Mouse (Mus musculus): ENCODE data around the gene Gm8720. TPM values are rescaled to one million over a fixed set of nuclear protein-coding genes. Genes with fewer than 3 reads are reported as not detected.
"Not testable (repeated sequence)": the region's sequence is repeated elsewhere in the genome, so short reads cannot be mapped to it uniquely, and the experiment has no call there.

Gm8720 gene
- not detected in 2 replicates for polyA plus RNA-seq (2012; rRNA removed)

DNA sequence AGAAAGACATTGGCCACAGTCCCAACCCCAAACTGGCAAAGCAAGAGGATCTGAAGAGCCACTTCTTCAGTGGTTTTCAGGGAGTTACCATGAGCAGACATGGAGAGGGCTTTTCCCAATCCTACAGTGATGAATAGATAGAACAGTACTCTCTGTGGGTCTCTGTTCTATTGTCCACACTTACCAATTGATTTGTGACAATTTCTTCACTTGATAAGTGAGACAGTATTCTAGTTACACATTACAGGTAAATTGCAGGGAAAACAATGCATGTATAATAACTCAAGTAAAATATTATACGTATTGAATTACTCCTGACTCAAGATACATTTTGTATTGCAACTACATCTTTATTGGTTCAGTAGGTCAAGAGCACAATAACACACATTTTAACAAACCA lies at the start of gene Gm8720:
TSS of gene Gm8720 (minus strand) at position 101 of the 400 bp plus-strand sequence.
- WGBS: no CpG with 5 or more reads among the region's 1 CpGs
- H3K27me3 ChIP-seq (ENCODE audit: control insufficient read depth, insufficient read depth, low read length); H3K36me3 ChIP-seq (ENCODE audit: control insufficient read depth, insufficient read depth, low read length); H3K4me1 ChIP-seq (ENCODE audit: control insufficient read depth, insufficient read depth, insufficient read length, low read length); H3K27ac ChIP-seq (ENCODE audit: insufficient read depth, low read depth, low read length); H3K4me3 ChIP-seq (ENCODE audit: low read depth, low read length): not testable (repeated sequence)

DNA sequence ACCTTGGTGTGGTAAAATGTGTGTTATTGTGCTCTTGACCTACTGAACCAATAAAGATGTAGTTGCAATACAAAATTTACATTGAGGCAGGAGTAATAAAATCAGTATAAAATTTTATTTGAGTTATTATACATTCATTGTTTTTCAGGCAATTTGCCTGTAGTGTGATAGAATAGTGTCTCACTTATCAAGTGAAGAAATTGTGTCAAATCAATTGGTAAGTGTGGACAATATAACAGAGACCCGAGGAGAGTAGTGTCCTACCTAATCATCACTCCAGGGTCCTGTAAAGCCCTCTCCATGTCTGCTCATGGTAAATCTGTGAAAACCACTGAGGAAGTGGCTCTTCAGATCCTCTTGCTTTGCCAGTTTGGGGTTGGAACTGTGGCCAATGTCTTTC lies 12.0 kb downstream of the Gm8720 start, which contains the start of gene Vmn1r163:
TSS of gene Vmn1r163 (plus strand) at position 301 of the 400 bp plus-strand sequence.
- not testable (repeated sequence) for H3K4me3 ChIP-seq (ENCODE audit: low read depth, low read length); H3K36me3 ChIP-seq (ENCODE audit: control insufficient read depth, insufficient read depth, low read length); H3K27me3 ChIP-seq (ENCODE audit: control insufficient read depth, insufficient read depth, low read length); H3K4me1 ChIP-seq (ENCODE audit: control insufficient read depth, insufficient read depth, insufficient read length, low read length); H3K27ac ChIP-seq (ENCODE audit: insufficient read depth, low read depth, low read length)
- WGBS: no CpG with 5 or more reads among the region's 1 CpGs

DNA sequence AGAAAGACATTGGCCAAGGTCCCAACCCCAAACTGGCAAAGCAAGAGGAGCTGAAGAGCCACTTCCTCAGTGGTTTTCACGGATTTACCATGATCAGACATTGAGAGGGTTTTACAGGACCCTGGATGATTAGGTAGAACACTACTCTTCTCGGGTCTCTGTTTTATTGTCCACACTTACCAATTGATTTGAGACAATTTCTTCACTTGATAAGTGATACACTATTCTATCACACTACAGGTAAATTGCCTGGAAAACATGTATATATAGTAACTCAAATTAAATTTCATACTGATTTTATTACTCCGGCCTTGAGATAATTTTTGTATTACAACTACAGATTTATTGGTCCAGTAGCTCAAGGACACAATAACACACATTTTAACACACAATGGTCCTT lies 47.4 kb downstream of the Gm8720 start, which contains the start of gene Gm4216:
TSS of gene Gm4216 (minus strand) at position 101 of the 400 bp plus-strand sequence.
- no CpG with 5 or more reads among the region's 3 CpGs for WGBS
- H3K4me3 ChIP-seq (ENCODE audit: low read depth, low read length); H3K27ac ChIP-seq (ENCODE audit: insufficient read depth, low read depth, low read length); H3K27me3 ChIP-seq (ENCODE audit: control insufficient read depth, insufficient read depth, low read length); H3K36me3 ChIP-seq (ENCODE audit: control insufficient read depth, insufficient read depth, low read length); H3K4me1 ChIP-seq (ENCODE audit: control insufficient read depth, insufficient read depth, insufficient read length, low read length): not testable (repeated sequence)

Other genes starting within 250 kb of the Gm8720 start
- not detected in 2 replicates for gene Vmn1r159, start 223.9 kb downstream of the Gm8720 start, polyA plus RNA-seq (2012; rRNA removed)
- not detected in 2 replicates for gene Vmn1r160, start 196.2 kb downstream of the Gm8720 start, polyA plus RNA-seq (2012; rRNA removed)
- not detected in 2 replicates for gene Gm4214, start 82.8 kb downstream of the Gm8720 start, polyA plus RNA-seq (2012; rRNA removed)
- gene Gm4216, start 47.5 kb downstream of the Gm8720 start, polyA plus RNA-seq (2012; rRNA removed): not detected in 2 replicates
- gene Vmn1r163, start 11.9 kb downstream of the Gm8720 start, polyA plus RNA-seq (2012; rRNA removed): not detected in 2 replicates
- gene Gm10662, start 77.0 kb upstream of the Gm8720 start, polyA plus RNA-seq (2012; rRNA removed): not detected in 2 replicates
- not detected in 2 replicates for gene Vmn1r165, start 149.9 kb upstream of the Gm8720 start, polyA plus RNA-seq (2012; rRNA removed)
- gene Vmn1r166, start 184.2 kb upstream of the Gm8720 start, polyA plus RNA-seq (2012; rRNA removed): not detected in 2 replicates
- gene Gm6902, start 211.4 kb upstream of the Gm8720 start, polyA plus RNA-seq (2012; rRNA removed): not detected in 2 replicates
- gene Nlrp4e, start 233.7 kb upstream of the Gm8720 start, polyA plus RNA-seq (2012; rRNA removed): not detected in 2 replicates

Measured in small intestine, adult 2 months (tissue).